Mouse (Mus musculus): Measurements from ENCODE around the gene Adamts9.

GRCm38 (mm10) chr6:92920938-92921689 lies 22.2 kb downstream of the Adamts9 start:
- TF ChIP-seq POLR2A (IDR thresholded peaks at IDR 0.05; ENCODE audit: borderline replicate concordance, insufficient read depth, low read length) (no peak), CTCF (IDR thresholded peaks at IDR 0.05; ENCODE audit: borderline replicate concordance, insufficient read depth, low read depth, low read length) (no peak)

Measured in cerebellum, adult 2 months (tissue).